Mouse (Mus musculus): ENCODE results near the gene Emx1.
"Not testable (repeated sequence)": the region's sequence is repeated elsewhere in the genome, so short reads cannot be mapped to it uniquely, and the experiment has no call there.

DNA sequence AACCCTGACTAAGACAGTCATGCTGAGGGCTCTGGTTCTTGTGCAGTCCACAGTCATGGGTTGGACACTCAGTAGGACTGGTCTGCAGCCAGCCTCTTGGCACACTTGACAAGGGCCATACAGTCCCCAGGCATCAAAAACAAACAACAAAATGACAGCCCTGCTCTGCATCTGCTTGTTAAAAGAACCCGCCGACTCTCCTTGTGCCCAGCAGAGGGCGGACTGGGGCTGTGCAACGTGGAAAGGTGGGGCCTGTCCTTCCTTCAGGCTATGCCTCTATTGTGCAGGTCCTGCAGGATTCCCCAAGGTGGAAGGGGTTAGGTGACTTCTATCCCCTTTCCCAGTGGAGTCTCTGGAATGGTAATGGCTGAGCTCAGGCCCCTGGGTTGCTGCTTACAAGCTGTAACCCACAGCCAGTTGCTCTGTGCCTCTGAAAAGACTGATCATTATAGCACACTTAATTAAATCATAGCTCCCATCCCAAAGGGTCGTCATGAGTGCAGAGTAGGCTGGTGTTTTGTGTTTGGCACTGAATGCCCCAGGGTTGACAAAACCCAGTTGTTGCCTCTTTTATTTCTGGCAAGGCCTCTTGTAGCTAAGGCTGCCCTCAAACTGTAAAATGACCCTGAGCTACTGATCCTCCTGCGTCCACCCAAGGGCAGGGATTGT, 28.0 kb upstream of the Emx1 start:
- peak; percentile 46 for TF ChIP-seq CTCF (conservative IDR thresholded peaks at IDR 0.05; ENCODE audit: low read length)
- TF ChIP-seq NANOG (IDR thresholded peaks at IDR 0.05; ENCODE audit: borderline replicate concordance, low read length): not testable (repeated sequence)
